Mouse (Mus musculus) brain, embryonic 14.5 days (tissue): Measurements from ENCODE around the gene Rpl36. TPM values are rescaled to one million over a fixed set of nuclear protein-coding genes. Genes with fewer than 3 reads are reported as not detected.

Experiments
- DNase-seq: peaks from one replicate; pipeline ENCODE4 v3.0.0-alpha.2; 2011; ENCODE audit warnings: low read depth
- CTCF ChIP-seq: fragments of 200-500 bp; IDR thresholded peaks from 2 replicates; pipeline ENCODE4 v1.5.1; 2012; ENCODE audit warnings: inconsistent platforms, mild to moderate bottlenecking, moderate library complexity, borderline replicate concordance; ENCODE audit not compliant: insufficient read depth, insufficient read length; ENCODE audit errors: extremely low read depth
- POLR2A ChIP-seq: fragments of 200-500 bp; IDR thresholded peaks from 2 replicates; pipeline ENCODE4 v1.6.1; 2012; ENCODE audit warnings: mild to moderate bottlenecking, inconsistent platforms, borderline replicate concordance; ENCODE audit not compliant: poor library complexity, insufficient read depth, insufficient read length, severe bottlenecking; ENCODE audit errors: extremely low read depth
- polyA plus RNA-seq: library from polyadenylated mRNA; depleted of rRNA; stranded (reverse); fragments of >200 nt; gene quantifications from 2 replicates; pipeline ENCODE4 v1.2.3, GENCODE M21; 2012; rRNA removed

Rpl36 gene
- polyA plus RNA-seq, 1 experiment, result 1,808 TPM

- TF ChIP-seq POLR2A, result no peak
- TF ChIP-seq CTCF, result no peak
- peak; percentile 31 for DNase-seq
Measured at GRCm38 (mm10) chr17:56656171-56656570, 43.0 kb downstream of the Rpl36 start.

DNA sequence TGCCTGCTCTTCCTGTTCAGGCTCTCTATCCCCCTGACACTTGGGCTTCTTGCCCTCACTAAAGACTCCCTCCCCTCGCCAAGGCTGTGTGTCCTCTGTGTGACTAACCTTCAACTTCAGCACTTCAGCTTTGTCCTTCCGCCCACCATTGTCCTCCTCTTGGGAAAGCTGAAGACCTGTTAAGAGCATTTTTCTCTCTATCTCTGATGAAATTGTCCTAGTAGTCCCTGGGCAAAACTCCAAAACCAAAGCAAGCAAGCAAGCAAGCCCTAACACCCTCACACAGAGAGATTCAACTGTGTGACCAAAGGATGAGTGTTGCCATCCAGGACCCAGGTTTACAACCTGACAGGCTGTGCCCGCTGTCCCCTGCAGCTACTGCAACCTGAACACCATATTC, 50.4 kb downstream of the Rpl36 start:
- DNase-seq, result no peak
- TF ChIP-seq POLR2A (no peak), CTCF (no peak)

Other genes with a start within 250 kb of the Rpl36 start
- gene Ptprs, start 136.9 kb upstream of the Rpl36 start, polyA plus RNA-seq, result 1,311 and 1,669 TPM in 2 replicates
- 0.05 TPM in 1 of 2 replicates, not detected in the other for gene Znrf4, start 101.0 kb upstream of the Rpl36 start, polyA plus RNA-seq
- 2.9 and 3.1 TPM in 2 replicates for gene Gm20219, start 59.0 kb upstream of the Rpl36 start, polyA plus RNA-seq
- 53.9 and 127 TPM in 2 replicates for gene Safb2, start 28.8 kb upstream of the Rpl36 start, polyA plus RNA-seq
- 117 and 173 TPM in 2 replicates for gene Safb, start 28.6 kb upstream of the Rpl36 start, polyA plus RNA-seq
- gene 2410015M20Rik, start 3.6 kb upstream of the Rpl36 start, polyA plus RNA-seq, result 101 and 119 TPM in 2 replicates
- gene Lonp1, start 13.5 kb downstream of the Rpl36 start, polyA plus RNA-seq, result 70.4 and 77.2 TPM in 2 replicates
- gene Catsperd, start 14.7 kb downstream of the Rpl36 start, polyA plus RNA-seq, result 4.0 TPM in 2 replicates
- 146 and 176 TPM in 2 replicates for gene Ranbp3, start 59.9 kb downstream of the Rpl36 start, polyA plus RNA-seq
- 313 and 400 TPM in 2 replicates for gene Ndufa11, start 104.4 kb downstream of the Rpl36 start, polyA plus RNA-seq
- gene Vmac, start 104.6 kb downstream of the Rpl36 start, polyA plus RNA-seq, result 18.2 and 18.8 TPM in 2 replicates
- 5.2 and 5.4 TPM in 2 replicates for gene Nrtn, start 144.1 kb downstream of the Rpl36 start, polyA plus RNA-seq
- gene Dus3l, start 151.3 kb downstream of the Rpl36 start, polyA plus RNA-seq, result 139 and 198 TPM in 2 replicates
- gene Prr22, start 156.8 kb downstream of the Rpl36 start, polyA plus RNA-seq, result 3.1 and 3.9 TPM in 2 replicates
- gene Rfx2, start 217.6 kb downstream of the Rpl36 start, polyA plus RNA-seq, result 7.8 and 11.1 TPM in 2 replicates